Mouse (Mus musculus) embryonic facial prominence, embryonic 11.5 days (tissue): Measurements from ENCODE around the gene Tbc1d25. TPM values are rescaled to one million over a fixed set of nuclear protein-coding genes. Genes with fewer than 3 reads are reported as not detected.

Source experiments
- ATAC-seq: fragments of 200-750 bp; cut with Nextera tagmentation; replicated peaks from 2 replicates; pipeline ENCODE4 v1.8.0; 2017; ENCODE audit warnings: low read depth; ENCODE audit not compliant: insufficient number of reproducible peaks, low FRiP score, low TSS enrichment
- DNase-seq: peaks from one replicate; pipeline ENCODE4 v3.0.0-alpha.2; 2015; ENCODE audit warnings: low spot score
- H3K27ac ChIP-seq: fragments of 300-500 bp; sonication (generic); replicated peaks from 2 replicates; pipeline ENCODE4 v1.5.1; 2014; ENCODE audit warnings: mild to moderate bottlenecking, low read depth, low read length, control low read depth
- H3K27me3 ChIP-seq: fragments of 300-500 bp; sonication (generic); 2 replicates; pipeline ENCODE4 v1.6.1; 2014; ENCODE audit warnings: mild to moderate bottlenecking, low read length, moderate library complexity, mixed read lengths; ENCODE audit not compliant: control insufficient read depth, insufficient read depth
- H3K36me3 ChIP-seq: fragments of 300-500 bp; sonication (generic); replicated peaks from 2 replicates; pipeline ENCODE4 v1.6.1; 2014; ENCODE audit warnings: low read depth, mild to moderate bottlenecking, low read length, moderate library complexity, mixed read lengths; ENCODE audit not compliant: control insufficient read depth, insufficient read depth
- H3K4me1 ChIP-seq: fragments of 300-500 bp; sonication (generic); 2 replicates; pipeline ENCODE4 v1.6.1; 2014; ENCODE audit warnings: low read length, mixed read lengths; ENCODE audit not compliant: control insufficient read depth, insufficient read depth
- H3K4me2 ChIP-seq: fragments of 300-500 bp; sonication (generic); 2 replicates; pipeline ENCODE4 v1.6.1; 2014; ENCODE audit warnings: low read depth, mild to moderate bottlenecking, control low read depth, low read length, moderate library complexity
- H3K4me3 ChIP-seq: fragments of 300-500 bp; sonication (generic); 2 replicates; pipeline ENCODE4 v1.5.1; 2014; ENCODE audit warnings: low read depth, low read length, control low read depth
- H3K9ac ChIP-seq: fragments of 300-500 bp; sonication (generic); replicated peaks from 2 replicates; pipeline ENCODE4 v1.6.1; 2014; ENCODE audit warnings: mild to moderate bottlenecking, control low read depth, low read length
- H3K9me3 ChIP-seq: fragments of 300-500 bp; sonication (generic); replicated peaks from 2 replicates; pipeline ENCODE4 v1.6.1; 2016; ENCODE audit warnings: mild to moderate bottlenecking, low read length, inconsistent platforms, mixed read lengths; ENCODE audit not compliant: control insufficient read depth
- WGBS: fragments of 180-500 bp; shearing (Covaris S2); extraction: QIAGEN DNeasy Blood & Tissue Kit; methylation state at CpG from one replicate; pipeline ENCODE4 v1.1.7; 2014; 5-methylcytosine and 5-hydroxymethylcytosine counted together
- polyA plus RNA-seq: library from polyadenylated mRNA; unstranded; fragments of >200 nt; fragmentation: Nextera tagmentation; extraction: Ambion mirVana; gene quantifications from 2 replicates; pipeline ENCODE4 v1.2.1, GENCODE M21; 2014

The Tbc1d25 gene
- polyA plus RNA-seq, 1 experiment from 2014 or later, result 11.3 TPM

DNA sequence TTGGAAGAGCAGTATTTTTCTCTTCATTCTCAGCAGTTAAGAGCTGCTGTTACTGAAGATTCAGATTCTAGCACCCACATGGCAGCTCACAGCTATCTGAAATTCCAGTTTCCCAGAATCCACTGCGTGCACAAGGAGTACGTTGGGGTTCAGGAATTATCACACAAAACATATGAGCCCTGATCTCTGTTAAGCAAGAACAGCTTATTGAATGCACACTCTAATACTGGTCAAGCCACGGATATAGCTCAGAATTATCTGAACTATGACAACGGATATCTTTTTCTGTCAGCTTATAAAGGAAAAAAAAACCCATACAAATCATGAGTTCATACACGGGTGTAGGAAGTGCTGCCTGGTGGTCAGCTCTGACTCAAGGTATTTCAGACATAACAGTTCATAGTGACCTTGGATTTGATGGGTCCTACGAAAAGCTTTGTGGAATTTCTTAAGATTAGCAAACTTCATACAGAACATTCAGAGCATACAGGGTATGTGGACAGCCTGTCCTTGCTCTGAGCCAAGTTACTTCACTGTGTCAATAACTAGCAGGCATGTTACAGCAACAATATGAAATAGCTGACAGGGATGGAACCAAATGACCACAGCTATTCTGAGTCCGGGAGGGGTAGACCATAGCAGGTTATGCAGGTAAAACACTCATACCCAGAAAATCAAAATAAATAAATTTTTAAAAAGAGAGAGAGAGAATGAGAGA, 35.7 kb upstream of the Tbc1d25 start:
- Histone ChIP-seq H3K9ac (no peak overlapping the region), H3K9me3 (no peaks in the 10 kb centered on the region), H3K27me3 (no peaks in the 10 kb centered on the region), H3K27ac (no peak overlapping the region), H3K4me2 (no peak overlapping the region), H3K36me3 (no peaks in the 10 kb centered on the region), H3K4me3 (no peak overlapping the region), H3K4me1 (no peaks in the 10 kb centered on the region)
- WGBS, result 79% methylated on average over 7 of the region's 7 CpGs
- ATAC-seq, result no peak
- DNase-seq, result no peak

DNA sequence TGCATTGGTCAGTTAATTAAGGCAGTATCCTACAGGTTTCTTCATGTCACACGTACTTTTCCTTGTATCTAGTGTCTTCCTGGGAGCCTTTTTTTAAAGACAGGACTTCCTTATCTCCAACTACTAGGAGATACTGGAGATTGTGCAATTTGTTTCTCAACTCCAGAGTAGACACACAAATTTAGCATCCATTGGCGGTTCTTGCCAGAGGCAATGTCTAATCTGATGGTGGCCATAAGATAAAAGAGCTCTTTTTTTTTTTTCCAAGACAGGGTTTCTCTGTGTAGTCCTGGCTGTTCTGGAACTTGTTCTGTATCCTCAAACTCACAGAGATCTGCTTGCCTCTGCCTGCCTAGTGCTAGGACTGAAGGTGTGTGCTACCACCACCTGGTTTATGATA, 33.7 kb upstream of the Tbc1d25 start:
- Histone ChIP-seq H3K27me3 (no peaks in the 10 kb centered on the region), H3K9me3 (no peaks in the 10 kb centered on the region), H3K4me3 (no peak overlapping the region), H3K27ac (no peak overlapping the region), H3K4me2 (no peak overlapping the region), H3K4me1 (no peaks in the 10 kb centered on the region), H3K9ac (no peak overlapping the region), H3K36me3 (no peaks in the 10 kb centered on the region)
- no peak for ATAC-seq
- DNase-seq, result no peak
- WGBS, result 60% methylated on average over 2 of the region's 2 CpGs

DNA sequence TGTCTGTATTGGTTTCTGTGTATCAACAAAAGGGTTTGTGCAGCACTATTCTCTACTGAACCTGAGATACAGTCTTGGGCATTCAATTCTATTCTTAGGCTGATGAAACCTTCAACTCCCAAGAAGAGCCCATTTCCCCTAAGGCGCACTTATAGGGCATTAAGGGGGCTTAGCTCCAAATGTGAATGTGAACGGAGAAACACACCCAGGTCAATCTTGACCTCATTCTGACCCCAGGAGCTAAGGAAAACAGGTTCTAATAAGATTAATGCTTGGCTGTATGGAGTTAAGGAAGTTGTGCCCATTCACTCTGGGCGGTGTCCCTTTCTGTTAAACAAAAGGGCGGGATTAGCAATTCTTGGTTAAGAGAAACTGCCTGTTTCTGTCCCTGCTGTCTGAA, 31.2 kb upstream of the Tbc1d25 start:
- WGBS, result 20% methylated on average over 4 of the region's 4 CpGs
- Histone ChIP-seq H3K27ac (no peak overlapping the region), H3K36me3 (no peaks in the 10 kb centered on the region), H3K4me3 (no peak overlapping the region), H3K27me3 (no peaks in the 10 kb centered on the region), H3K9me3 (no peaks in the 10 kb centered on the region), H3K4me2 (no peak overlapping the region), H3K9ac (no peak overlapping the region), H3K4me1 (no peaks in the 10 kb centered on the region)
- no peak for DNase-seq
- ATAC-seq, result no peak

DNA sequence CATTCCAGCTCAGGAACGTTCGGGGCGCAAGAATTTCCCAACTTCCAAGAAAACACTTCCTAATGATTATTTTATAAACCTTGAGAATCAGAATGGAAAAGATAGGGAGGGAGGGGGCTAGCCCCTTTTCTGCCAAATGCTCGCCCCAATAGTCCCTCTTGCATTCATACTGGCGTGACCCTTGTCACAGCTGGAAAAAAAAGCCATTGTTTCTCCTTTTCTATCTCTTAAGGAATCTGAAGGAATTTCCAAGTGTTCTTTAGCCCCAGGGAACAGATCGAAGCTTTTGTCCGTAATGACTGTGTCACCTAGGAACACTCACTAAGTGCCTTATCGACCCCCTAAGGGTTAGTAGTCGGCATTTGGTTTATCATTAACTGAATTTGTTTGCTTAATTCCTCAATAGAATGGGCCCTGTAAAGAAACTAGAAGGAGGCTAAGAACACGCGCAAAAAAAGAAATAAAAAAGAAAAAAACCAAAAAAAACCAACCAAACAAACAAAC, 30.8 kb upstream of the Tbc1d25 start:
- Histone ChIP-seq H3K4me3 (peak overlapping the region; percentile 50), H3K9me3 (no peaks in the 10 kb centered on the region), H3K4me2 (peak overlapping the region; percentile 42), H3K4me1 (no peaks in the 10 kb centered on the region), H3K27ac (no peak overlapping the region), H3K36me3 (no peaks in the 10 kb centered on the region), H3K27me3 (no peaks in the 10 kb centered on the region), H3K9ac (no peak overlapping the region)
- ATAC-seq (no peak), DNase-seq (no peak)
- 11% methylated on average over 11 of the region's 11 CpGs for WGBS

DNA sequence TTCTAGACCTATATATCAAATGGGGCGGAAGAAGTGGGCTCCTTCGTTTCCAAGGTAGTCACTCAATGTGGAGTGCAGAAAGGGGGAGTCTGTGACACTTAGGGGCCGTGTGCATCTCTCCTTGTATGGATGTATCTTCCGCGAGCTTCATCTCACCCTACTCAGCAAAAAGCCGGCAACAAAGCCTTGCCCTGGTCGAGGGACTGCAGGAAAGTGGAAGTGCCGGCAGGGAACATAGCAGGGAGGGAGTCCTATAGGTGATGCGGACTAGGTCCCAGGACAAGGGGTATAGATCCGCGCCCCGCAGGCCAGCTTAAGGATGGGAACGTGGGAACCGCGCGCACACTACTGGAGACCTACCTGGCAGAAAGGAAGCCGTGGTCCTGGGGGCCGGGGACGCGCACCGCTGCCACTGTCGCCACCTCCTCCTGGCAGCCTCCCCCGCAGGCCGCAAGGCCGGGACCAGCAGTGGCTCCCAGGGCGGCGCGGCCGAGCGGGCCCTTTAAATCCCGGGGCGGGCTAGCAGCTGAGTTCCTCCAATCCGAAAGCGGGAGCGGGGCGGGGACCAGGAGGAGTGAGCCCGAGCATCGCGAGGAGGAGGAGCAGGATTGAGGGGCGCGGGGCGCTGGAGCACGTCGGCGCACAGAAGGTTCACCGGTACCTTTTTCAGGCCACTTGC, 30.2 kb upstream of the Tbc1d25 start, which contains the start of gene Porcn:
TSS of gene Porcn (minus strand) at position 511 of the 679 bp plus-strand sequence.
- ATAC-seq (peak; percentile 92), DNase-seq (peak; percentile 84)
- Histone ChIP-seq H3K4me3 (peak within 1 kb of the TSS; percentile 50), H3K9me3 (no peaks in the 10 kb centered on the region), H3K4me2 (peak within 1 kb of the TSS; percentile 42), H3K27me3 (no peaks in the 10 kb centered on the region), H3K9ac (peak within 1 kb of the TSS; percentile 64), H3K27ac (no peak within 1 kb of the TSS), H3K4me1 (no peaks in the 10 kb centered on the region), H3K36me3 (no peaks in the 10 kb centered on the region)
- 10% methylated on average over 40 of the region's 46 CpGs for WGBS

DNA sequence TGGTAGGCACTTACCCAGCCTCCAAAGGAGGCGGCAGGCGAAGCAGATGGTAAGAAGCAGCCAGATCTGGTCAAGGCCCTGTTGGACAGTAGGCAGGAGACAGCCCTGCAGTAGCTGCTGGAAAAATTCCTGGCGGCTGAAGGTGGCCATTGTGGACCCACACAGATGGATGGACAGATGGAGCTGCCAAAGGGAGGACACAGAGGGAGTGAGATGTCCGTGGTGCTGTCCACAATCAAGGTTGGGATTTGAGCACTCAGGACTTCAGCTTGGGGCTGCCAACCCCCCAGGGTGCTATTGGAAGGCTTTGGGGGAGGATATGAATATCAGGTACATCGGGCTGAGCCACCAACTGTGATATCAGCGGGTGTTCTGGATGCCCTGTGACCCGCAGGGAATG, 29.6 kb upstream of the Tbc1d25 start:
- Histone ChIP-seq H3K9ac (peak overlapping the region; percentile 64; the same call in 1 of the 2 replicates), H3K4me1 (no peaks in the 10 kb centered on the region), H3K27ac (no peak overlapping the region), H3K4me3 (peak overlapping the region; percentile 50), H3K36me3 (no peaks in the 10 kb centered on the region), H3K9me3 (no peaks in the 10 kb centered on the region), H3K27me3 (no peaks in the 10 kb centered on the region), H3K4me2 (peak overlapping the region; percentile 42)
- no peak for DNase-seq
- WGBS, result 34% methylated on average over 7 of the region's 7 CpGs
- no peak for ATAC-seq

DNA sequence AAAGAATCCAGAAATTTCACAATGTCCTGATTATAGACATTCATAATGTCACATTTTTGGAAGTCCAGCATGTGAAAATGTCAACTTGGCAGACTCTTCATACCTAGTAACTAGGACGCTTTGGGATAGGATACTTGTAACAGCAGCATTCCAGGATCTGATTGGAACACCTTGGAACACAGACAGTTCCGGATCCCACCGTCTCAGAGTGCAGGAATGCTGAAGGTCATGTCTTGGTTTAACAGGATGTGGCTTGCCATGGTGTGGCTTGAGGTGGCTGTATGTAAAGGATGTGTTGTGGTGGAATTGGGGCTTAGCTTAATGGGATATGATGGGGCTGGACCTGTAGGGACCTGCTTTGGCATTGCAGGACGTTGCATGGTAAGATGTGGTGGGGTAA, 29.1 kb upstream of the Tbc1d25 start:
- no peaks in the 10 kb centered on the region for H3K9me3 ChIP-seq
- no peaks in the 10 kb centered on the region for H3K36me3 ChIP-seq
- no peaks in the 10 kb centered on the region for H3K27me3 ChIP-seq
- no peak overlapping the region for H3K4me2 ChIP-seq
- H3K9ac ChIP-seq, result no peak overlapping the region
- ATAC-seq (no peak), DNase-seq (no peak)
- no peak overlapping the region for H3K4me3 ChIP-seq
- H3K27ac ChIP-seq, result no peak overlapping the region
- no peaks in the 10 kb centered on the region for H3K4me1 ChIP-seq
- WGBS, result 74% methylated on average over 4 of the region's 4 CpGs

DNA sequence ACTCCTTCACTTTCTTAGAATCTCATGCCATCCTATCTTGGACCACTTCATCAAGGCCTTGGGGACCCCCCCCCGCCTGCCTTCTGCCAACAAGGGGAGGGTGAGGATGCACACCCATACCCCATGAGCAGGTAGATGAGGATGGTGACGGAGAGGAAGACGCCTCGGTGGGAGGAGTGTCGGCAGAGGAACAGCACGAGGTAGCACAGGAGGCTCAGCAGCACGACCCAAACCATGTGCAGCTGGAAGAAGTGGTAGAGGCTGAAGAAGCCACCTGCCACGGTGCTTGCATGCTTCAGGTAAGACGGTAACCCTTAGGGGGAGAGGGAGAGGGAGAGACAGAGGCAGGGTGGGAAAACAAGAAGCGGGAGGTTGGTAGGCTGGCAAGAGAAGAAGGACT, 28.1 kb upstream of the Tbc1d25 start:
- DNase-seq (no peak), ATAC-seq (no peak)

More for the DNA sequence above, 28.1 kb upstream of the Tbc1d25 start:
- Histone ChIP-seq H3K36me3 (no peaks in the 10 kb centered on the region), H3K4me2 (no peak overlapping the region), H3K9ac (no peak overlapping the region), H3K4me3 (no peak overlapping the region), H3K27me3 (no peaks in the 10 kb centered on the region), H3K27ac (no peak overlapping the region), H3K9me3 (no peaks in the 10 kb centered on the region), H3K4me1 (no peaks in the 10 kb centered on the region)
- 84% methylated on average over 10 of the region's 10 CpGs for WGBS
